Mouse (Mus musculus): ENCODE results near the gene Klhl31.

DNA sequence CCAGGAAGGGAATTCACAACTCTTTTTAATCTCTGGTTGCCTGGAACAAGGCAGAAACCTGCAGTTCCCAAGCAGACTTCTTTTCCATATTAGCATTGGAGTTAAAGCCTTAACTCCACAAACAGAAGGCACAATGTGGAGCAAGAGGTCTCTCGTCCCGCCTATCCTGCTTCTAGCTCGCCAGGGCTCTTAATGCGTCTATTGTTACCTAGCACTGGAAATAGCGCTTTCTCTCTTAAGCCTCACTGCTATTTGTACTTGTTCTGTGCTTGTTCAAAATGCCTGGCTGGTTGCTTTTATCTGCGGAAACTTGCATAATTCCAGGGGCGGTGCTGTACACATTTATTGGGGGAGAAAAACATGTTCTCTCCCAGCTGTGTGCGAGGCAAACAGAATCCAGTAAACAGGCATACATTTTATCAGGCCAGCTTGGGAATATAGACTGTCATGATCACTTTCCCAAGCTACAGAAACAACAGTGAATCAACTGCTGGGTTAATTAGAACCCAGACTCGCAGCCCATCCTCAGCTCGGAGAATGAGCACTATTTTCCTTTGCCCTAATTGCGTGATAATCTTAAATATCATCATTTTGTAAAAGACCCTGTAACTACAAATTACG, 41.2 kb upstream of the Klhl31 start:
- TF ChIP-seq CTCF (IDR thresholded peaks at IDR 0.05; ENCODE audit: borderline replicate concordance, insufficient read depth, low read depth, low read length) (no peak), POLR2A (IDR thresholded peaks at IDR 0.05; ENCODE audit: borderline replicate concordance, insufficient read depth, low read length) (no peak)

All from cerebellum, adult 2 months (tissue).